Mouse (Mus musculus): ENCODE measurements around the gene Lig1. TPM values are rescaled to one million over a fixed set of nuclear protein-coding genes. Genes with fewer than 3 reads are reported as not detected.

Gene Lig1
- total RNA-seq, 2 experiments from 2014 or later: 4.9 to 7.0 TPM

GRCm38 (mm10) chr7:13303372-13303771 lies 26.3 kb downstream of the Lig1 start:
- no peak for DNase-seq
- intact Hi-C loops (cut with DNase I): no loop called here

GRCm38 (mm10) chr7:13309407-13309806 lies 32.3 kb downstream of the Lig1 start:
- intact Hi-C loops (cut with DNase I): no loop called here
- no peak for DNase-seq

GRCm38 (mm10) chr7:13310493-13311199 lies 33.6 kb downstream of the Lig1 start:
- intact Hi-C loops (cut with DNase I): no loop called here
- no peak for DNase-seq

GRCm38 (mm10) chr7:13311401-13311800 lies 34.3 kb downstream of the Lig1 start:
- no peak for DNase-seq
- intact Hi-C loops (cut with DNase I): no loop called here

GRCm38 (mm10) chr7:13314095-13314597 lies 37.1 kb downstream of the Lig1 start:
- peak in 1 of 2 experiments; percentile 9 for DNase-seq
- intact Hi-C loops (cut with DNase I): no loop called here

- intact Hi-C loops (cut with DNase I): no loop called here
- no peak for DNase-seq
Observed at GRCm38 (mm10) chr7:13321424-13321823, 44.3 kb downstream of the Lig1 start.

GRCm38 (mm10) chr7:13324316-13324715 lies 47.2 kb downstream of the Lig1 start, which contains the start of gene Pla2g4c:
Gene Pla2g4c, plus strand, starts transcription at chr7:13324655.
- intact Hi-C loops (cut with DNase I): no loop called here
- no peak for DNase-seq

GRCm38 (mm10) chr7:13330575-13330974 lies 53.5 kb downstream of the Lig1 start:
- intact Hi-C loops (cut with DNase I): no loop called here
- DNase-seq: no peak

GRCm38 (mm10) chr7:13355943-13356342 lies 78.9 kb downstream of the Lig1 start:
- intact Hi-C loops (cut with DNase I): no loop called here
- DNase-seq: no peak

Other genes starting within 250 kb of the Lig1 start
- gene Chmp2a, start 242.5 kb upstream of the Lig1 start, total RNA-seq (2021): 100 to 1,000 TPM; 129 to 130 TPM
- 100 to 1,000 TPM; 179 TPM for gene Ube2m, start 239.0 kb upstream of the Lig1 start, total RNA-seq (2021)
- gene Mzf1, start 222.5 kb upstream of the Lig1 start, total RNA-seq (2021): 1 to 10 TPM in 1 of 2 experiments, under 1 TPM in 1; 0.73 to 1.0 TPM
- not detected for gene Vmn1r85, start 182.1 kb upstream of the Lig1 start, total RNA-seq (2021)
- not detected for gene Vmn1r86, start 157.4 kb upstream of the Lig1 start, total RNA-seq (2021)
- not detected for gene Vmn1r87, start 137.1 kb upstream of the Lig1 start, total RNA-seq (2021)
- gene Vmn1r88, start 117.7 kb upstream of the Lig1 start, total RNA-seq (2021): under 1 TPM; 0.07 TPM
- gene Vmn1r89, start 64.3 kb upstream of the Lig1 start, total RNA-seq (2021): not detected
- gene Zswim9, start 1.4 kb downstream of the Lig1 start, total RNA-seq (2021): 1 to 10 TPM; 5.9 to 6.4 TPM
- under 1 TPM in 1 of 2 experiments, not detected in 1; 0.10 TPM for gene Pla2g4c, start 47.4 kb downstream of the Lig1 start, total RNA-seq (2021)
- gene Cabp5, start 120.8 kb downstream of the Lig1 start, total RNA-seq (2021): not detected
- gene Bsph1, start 173.6 kb downstream of the Lig1 start, total RNA-seq (2021): not detected

Data from heart, postnatal 14 days (tissue).